Mouse (Mus musculus) heart, adult 2 months (tissue): ENCODE results near the gene Hsd17b1.

Experiments used
- CTCF ChIP-seq: fragments of 200-600 bp; IDR thresholded peaks from 2 replicates; pipeline ENCODE4 v1.8.1; 2022; ENCODE audit warnings: antibody characterized with exemption, mild to moderate bottlenecking, moderate library complexity
- EP300 ChIP-seq: fragments of 200-500 bp; IDR thresholded peaks from 2 replicates; pipeline ENCODE4 v1.6.1; 2011; ENCODE audit warnings: low read depth, low read length, control low read depth; ENCODE audit not compliant: insufficient read depth

- TF ChIP-seq CTCF: no peak
- no peak for TF ChIP-seq EP300
Measured at GRCm38 (mm10) chr11:101089931-101090330, 11.7 kb downstream of the Hsd17b1 start.
